Mouse (Mus musculus) liver, embryonic 12.5 days (tissue): ENCODE data around the gene Stk38l. TPM values are rescaled to one million over a fixed set of nuclear protein-coding genes. Genes with fewer than 3 reads are reported as not detected.

Experiments used
- polyA plus RNA-seq: library from polyadenylated mRNA; unstranded; fragments of >200 nt; fragmentation: Nextera tagmentation; extraction: Ambion mirVana; gene quantifications from 2 replicates; pipeline ENCODE4 v1.2.1, GENCODE M21; 2016

Gene Stk38l
- polyA plus RNA-seq, 1 experiment from 2014 or later: 6.7 TPM

Other genes with a start within 250 kb of the Stk38l start
- 2.8 and 4.1 TPM in 2 replicates for gene Itpr2, start 222.8 kb upstream of the Stk38l start, polyA plus RNA-seq
- gene Fgfr1op2, start 147.8 kb upstream of the Stk38l start, polyA plus RNA-seq: 103 and 107 TPM in 2 replicates
- gene Ints13, start 147.2 kb upstream of the Stk38l start, polyA plus RNA-seq: 50.9 and 52.2 TPM in 2 replicates
- 72.8 and 77.8 TPM in 2 replicates for gene Med21, start 82.4 kb upstream of the Stk38l start, polyA plus RNA-seq
- gene Tm7sf3, start 82.2 kb upstream of the Stk38l start, polyA plus RNA-seq: 40.5 TPM in 2 replicates
- 0.50 and 0.94 TPM in 2 replicates for gene Arntl2, start 71.1 kb downstream of the Stk38l start, polyA plus RNA-seq
- not detected in 2 replicates for gene Smco2, start 125.1 kb downstream of the Stk38l start, polyA plus RNA-seq
- 16.5 and 17.5 TPM in 2 replicates for gene Ppfibp1, start 163.5 kb downstream of the Stk38l start, polyA plus RNA-seq
- 0.06 and 0.11 TPM in 2 replicates for gene 1700034J05Rik, start 229.4 kb downstream of the Stk38l start, polyA plus RNA-seq